Mouse (Mus musculus): ENCODE data around the gene Prkab2. TPM values are rescaled to one million over a fixed set of nuclear protein-coding genes. Genes with fewer than 3 reads are reported as not detected.

Prkab2 gene
- polyA plus RNA-seq, 1 experiment from 2014 or later = 5.2 TPM

DNA sequence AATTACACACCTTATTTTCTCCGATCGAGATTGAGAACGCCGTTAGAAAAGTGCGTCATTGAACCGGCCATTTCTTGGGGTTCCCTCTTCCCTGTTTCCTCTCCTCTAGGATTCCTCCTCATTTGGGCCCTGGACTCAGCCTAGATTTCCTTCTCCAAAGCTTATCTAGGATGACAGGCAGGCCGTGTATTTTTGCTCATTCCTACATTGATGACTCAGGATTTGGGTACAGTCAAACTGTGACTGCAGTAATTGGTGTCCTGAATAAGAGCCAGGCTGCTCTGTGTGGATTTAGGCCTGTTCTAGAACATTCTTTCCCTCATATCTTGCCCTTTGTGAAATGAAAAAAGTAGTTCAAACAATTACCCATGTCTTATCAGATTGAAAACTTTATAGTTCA is 1.8 kb downstream of the Prkab2 start:
- Histone ChIP-seq H3K9ac (ENCODE audit: low read length) (peak overlapping the region; percentile 10; the same call in 1 of the 2 replicates), H3K9me3 (ENCODE audit: control insufficient read depth, low read length) (no peaks in the 10 kb centered on the region), H3K4me2 (ENCODE audit: low read depth, low read length) (no peak overlapping the region; the same call in 1 of the 2 replicates), H3K27ac (ENCODE audit: low read length) (no peak overlapping the region), H3K4me3 (ENCODE audit: low read length) (no peak overlapping the region), H3K27me3 (ENCODE audit: control insufficient read depth, insufficient read depth, low read depth, low read length) (no peaks in the 10 kb centered on the region), H3K4me1 (replicated peaks; ENCODE audit: control insufficient read depth, insufficient read depth, low read length) (peaks cover 3% of the 10 kb centered on the region), H3K36me3 (ENCODE audit: control insufficient read depth, insufficient read depth, low read length) (no peaks in the 10 kb centered on the region)
- WGBS = 84% methylated on average over 7 of the region's 7 CpGs
- no peak for ATAC-seq (ENCODE audit: low read depth)

DNA sequence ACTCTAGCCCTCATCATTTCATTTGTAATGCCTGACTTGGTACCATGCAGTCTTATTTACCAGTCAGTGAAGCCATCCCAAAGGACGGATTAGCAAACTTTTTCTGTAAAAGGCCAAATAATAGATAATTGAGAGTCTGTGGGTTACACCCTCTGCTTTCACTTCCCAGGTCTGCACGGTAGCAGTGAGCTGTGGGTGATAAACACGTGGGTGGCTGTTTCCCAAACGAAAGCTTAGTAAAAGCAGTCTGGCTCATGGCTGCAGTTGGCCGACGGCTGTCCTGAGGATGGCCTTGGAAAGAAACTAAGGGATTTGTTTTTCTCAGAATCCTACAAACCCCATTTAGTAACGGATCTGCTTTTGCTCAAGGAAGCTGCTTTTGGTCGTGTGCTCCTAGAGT is 3.2 kb downstream of the Prkab2 start:
- Histone ChIP-seq H3K9me3 (ENCODE audit: control insufficient read depth, low read length) (no peaks in the 10 kb centered on the region), H3K4me1 (replicated peaks; ENCODE audit: control insufficient read depth, insufficient read depth, low read length) (peaks cover 3% of the 10 kb centered on the region), H3K4me3 (ENCODE audit: low read length) (no peak overlapping the region), H3K27me3 (ENCODE audit: control insufficient read depth, insufficient read depth, low read depth, low read length) (no peaks in the 10 kb centered on the region), H3K27ac (ENCODE audit: low read length) (no peak overlapping the region), H3K4me2 (ENCODE audit: low read depth, low read length) (no peak overlapping the region), H3K36me3 (ENCODE audit: control insufficient read depth, insufficient read depth, low read length) (no peaks in the 10 kb centered on the region), H3K9ac (ENCODE audit: low read length) (no peak overlapping the region)
- ATAC-seq (ENCODE audit: low read depth) = no peak
- 67% methylated on average over 8 of the region's 8 CpGs for WGBS

DNA sequence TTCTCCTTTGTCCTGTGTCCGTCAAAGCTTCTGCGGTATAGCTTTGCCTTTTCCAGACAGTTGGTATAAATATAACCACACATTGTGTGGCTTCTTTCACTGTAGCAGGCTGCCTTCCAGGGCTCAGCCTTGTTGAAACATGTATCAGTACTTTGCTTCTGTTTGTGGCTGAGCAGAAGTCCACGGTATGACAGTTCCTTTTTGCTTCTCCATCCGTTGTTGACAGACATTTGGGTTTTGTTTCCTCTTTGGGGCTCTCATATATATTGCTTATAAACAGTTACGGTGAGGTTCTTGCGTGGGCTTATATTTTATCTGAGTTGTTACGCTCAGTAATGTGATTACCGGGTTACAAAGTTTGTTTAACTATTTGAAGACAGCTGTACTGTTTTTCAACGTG is 7.5 kb downstream of the Prkab2 start:
- 66% methylated on average over 9 of the region's 9 CpGs for WGBS
- Histone ChIP-seq H3K4me3 (ENCODE audit: low read length) (no peak overlapping the region), H3K27ac (ENCODE audit: low read length) (no peak overlapping the region), H3K4me1 (replicated peaks; ENCODE audit: control insufficient read depth, insufficient read depth, low read length) (no peaks in the 10 kb centered on the region), H3K9me3 (ENCODE audit: control insufficient read depth, low read length) (no peaks in the 10 kb centered on the region), H3K27me3 (ENCODE audit: control insufficient read depth, insufficient read depth, low read depth, low read length) (no peaks in the 10 kb centered on the region), H3K4me2 (ENCODE audit: low read depth, low read length) (no peak overlapping the region), H3K9ac (ENCODE audit: low read length) (no peak overlapping the region), H3K36me3 (ENCODE audit: control insufficient read depth, insufficient read depth, low read length) (no peaks in the 10 kb centered on the region)
- no peak for ATAC-seq (ENCODE audit: low read depth)

DNA sequence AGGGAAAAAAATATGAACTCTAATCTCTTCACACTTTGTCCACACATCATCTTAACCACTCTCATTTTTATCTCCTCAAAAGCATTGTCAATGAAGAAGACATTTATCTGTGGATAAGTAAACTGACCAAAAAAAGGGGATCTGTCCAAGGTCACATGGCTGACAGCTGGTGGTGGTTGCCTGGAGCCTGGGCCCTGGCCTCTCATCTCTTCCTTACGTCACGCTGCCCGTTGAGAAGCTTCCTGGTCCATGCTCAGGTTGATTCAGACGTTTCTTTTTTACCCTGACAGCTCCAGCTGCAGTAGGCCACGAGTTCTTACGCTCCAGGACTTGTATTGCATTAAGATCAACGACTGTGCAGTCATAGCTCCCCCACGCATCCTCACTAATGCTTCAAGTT is 8.2 kb downstream of the Prkab2 start:
- ATAC-seq (ENCODE audit: low read depth) = no peak
- no peak overlapping the region for H3K27ac ChIP-seq (ENCODE audit: low read length)
- H3K4me1 ChIP-seq (replicated peaks; ENCODE audit: control insufficient read depth, insufficient read depth, low read length) = no peaks in the 10 kb centered on the region
- H3K9ac ChIP-seq (ENCODE audit: low read length) = no peak overlapping the region
- no peak overlapping the region for H3K4me2 ChIP-seq (ENCODE audit: low read depth, low read length)
- 50% methylated on average over 8 of the region's 8 CpGs for WGBS
- H3K27me3 ChIP-seq (ENCODE audit: control insufficient read depth, insufficient read depth, low read depth, low read length) = no peaks in the 10 kb centered on the region
- H3K4me3 ChIP-seq (ENCODE audit: low read length) = no peak overlapping the region
- no peaks in the 10 kb centered on the region for H3K9me3 ChIP-seq (ENCODE audit: control insufficient read depth, low read length)
- no peaks in the 10 kb centered on the region; the same call in 1 of the 2 replicates for H3K36me3 ChIP-seq (ENCODE audit: control insufficient read depth, insufficient read depth, low read length)

DNA sequence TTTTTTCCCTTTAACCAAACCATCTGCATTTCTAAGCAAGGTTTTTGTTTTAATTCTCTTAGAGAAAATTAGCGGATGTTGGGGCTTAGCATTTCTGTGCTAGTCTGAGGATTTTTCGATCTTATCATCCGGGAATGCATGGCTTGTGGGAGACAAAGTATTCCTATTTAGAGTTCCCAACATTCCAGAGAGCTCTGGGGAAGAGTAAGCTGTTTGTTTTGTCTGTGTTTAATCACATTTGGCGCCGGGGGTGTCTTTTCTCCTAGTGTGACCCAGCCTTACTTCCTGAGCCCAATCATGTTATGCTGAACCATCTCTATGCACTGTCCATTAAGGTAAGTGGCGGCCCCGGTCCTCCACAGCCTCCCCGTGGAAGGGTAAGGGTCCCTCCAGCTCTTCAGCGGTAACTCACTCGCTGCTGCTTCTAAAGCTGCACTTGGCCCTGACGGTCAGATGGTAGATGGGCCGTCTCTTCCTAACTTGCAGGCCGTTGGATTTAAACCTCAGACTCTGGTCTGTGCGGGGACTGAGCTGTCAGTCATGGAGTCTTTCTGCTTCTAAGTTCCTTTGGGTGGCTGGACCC is 9.2 kb downstream of the Prkab2 start:
- 59% methylated on average over 14 of the region's 14 CpGs for WGBS
- no peak overlapping the region for H3K4me3 ChIP-seq (ENCODE audit: low read length)
- no peak overlapping the region for H3K9ac ChIP-seq (ENCODE audit: low read length)
- no peak overlapping the region for H3K4me2 ChIP-seq (ENCODE audit: low read depth, low read length)
- no peak overlapping the region for H3K27ac ChIP-seq (ENCODE audit: low read length)
- no peaks in the 10 kb centered on the region for H3K4me1 ChIP-seq (replicated peaks; ENCODE audit: control insufficient read depth, insufficient read depth, low read length)
- no peaks in the 10 kb centered on the region for H3K9me3 ChIP-seq (ENCODE audit: control insufficient read depth, low read length)
- no peaks in the 10 kb centered on the region for H3K27me3 ChIP-seq (ENCODE audit: control insufficient read depth, insufficient read depth, low read depth, low read length)
- no peaks in the 10 kb centered on the region; the same call in 1 of the 2 replicates for H3K36me3 ChIP-seq (ENCODE audit: control insufficient read depth, insufficient read depth, low read length)
- ATAC-seq (ENCODE audit: low read depth) = no peak

DNA sequence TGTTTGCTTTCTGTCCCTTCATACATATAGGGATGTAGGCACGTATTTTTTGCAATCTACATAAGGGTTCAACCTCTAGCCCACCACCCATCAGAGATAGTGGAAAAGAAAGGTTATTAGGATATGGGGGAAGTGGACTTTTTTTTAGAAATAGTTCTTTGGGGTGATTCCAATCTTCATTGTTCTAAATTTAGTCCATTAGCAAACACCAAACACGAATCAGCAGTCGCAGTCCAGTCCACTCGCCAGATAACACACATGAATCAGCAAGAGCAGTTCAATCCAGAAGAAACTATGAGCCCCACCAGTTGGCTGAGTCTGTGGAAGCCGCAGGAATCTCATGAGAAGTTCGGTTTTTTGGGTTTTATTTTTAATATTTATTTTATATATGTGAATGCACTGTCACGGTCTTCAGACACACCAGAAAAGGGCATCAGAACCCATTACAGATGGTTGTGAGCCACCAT is 16.7 kb downstream of the Prkab2 start, which contains the start of gene Gm17651:
Gene Gm17651, minus strand, starts transcription at position 51 of the 467 bp plus-strand sequence.
- H3K9ac ChIP-seq (ENCODE audit: low read length) = no peak within 1 kb of the TSS
- no peak for ATAC-seq (ENCODE audit: low read depth)
- 81% methylated on average over 7 of the region's 7 CpGs for WGBS
- no peaks in the 10 kb centered on the region for H3K9me3 ChIP-seq (ENCODE audit: control insufficient read depth, low read length)
- H3K27me3 ChIP-seq (ENCODE audit: control insufficient read depth, insufficient read depth, low read depth, low read length) = no peaks in the 10 kb centered on the region
- no peaks in the 10 kb centered on the region for H3K4me1 ChIP-seq (replicated peaks; ENCODE audit: control insufficient read depth, insufficient read depth, low read length)
- no peaks in the 10 kb centered on the region; the same call in 1 of the 2 replicates for H3K36me3 ChIP-seq (ENCODE audit: control insufficient read depth, insufficient read depth, low read length)
- no peak within 1 kb of the TSS for H3K4me3 ChIP-seq (ENCODE audit: low read length)
- H3K27ac ChIP-seq (ENCODE audit: low read length) = no peak within 1 kb of the TSS
- H3K4me2 ChIP-seq (ENCODE audit: low read depth, low read length) = no peak within 1 kb of the TSS

DNA sequence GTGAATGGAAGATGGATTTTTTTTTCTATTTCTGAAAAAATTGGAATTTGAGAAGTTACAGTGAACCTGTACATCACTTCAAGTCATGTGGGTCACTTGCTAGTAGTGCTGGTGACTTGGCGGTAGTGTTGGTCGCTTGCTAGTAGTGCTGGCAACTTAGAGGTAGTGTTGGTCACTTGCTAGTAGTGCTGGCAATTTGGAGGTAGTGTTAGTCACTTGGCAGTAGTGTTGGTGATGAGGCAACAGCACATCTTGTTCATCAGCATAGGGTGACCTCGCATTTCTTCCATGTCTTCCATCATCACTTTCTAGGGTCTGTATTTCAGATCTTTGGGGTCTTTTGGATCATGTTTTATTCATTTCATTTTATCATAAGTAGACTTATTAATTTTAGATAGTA is 18.1 kb downstream of the Prkab2 start:
- no peak for ATAC-seq (ENCODE audit: low read depth)
- Histone ChIP-seq H3K27me3 (ENCODE audit: control insufficient read depth, insufficient read depth, low read depth, low read length) (no peaks in the 10 kb centered on the region), H3K36me3 (ENCODE audit: control insufficient read depth, insufficient read depth, low read length) (no peaks in the 10 kb centered on the region; the same call in 1 of the 2 replicates), H3K4me3 (ENCODE audit: low read length) (no peak overlapping the region), H3K4me2 (ENCODE audit: low read depth, low read length) (no peak overlapping the region), H3K27ac (ENCODE audit: low read length) (no peak overlapping the region), H3K4me1 (replicated peaks; ENCODE audit: control insufficient read depth, insufficient read depth, low read length) (no peaks in the 10 kb centered on the region), H3K9ac (ENCODE audit: low read length) (no peak overlapping the region), H3K9me3 (ENCODE audit: control insufficient read depth, low read length) (no peaks in the 10 kb centered on the region)
- 90% methylated on average over 3 of the region's 3 CpGs for WGBS

DNA sequence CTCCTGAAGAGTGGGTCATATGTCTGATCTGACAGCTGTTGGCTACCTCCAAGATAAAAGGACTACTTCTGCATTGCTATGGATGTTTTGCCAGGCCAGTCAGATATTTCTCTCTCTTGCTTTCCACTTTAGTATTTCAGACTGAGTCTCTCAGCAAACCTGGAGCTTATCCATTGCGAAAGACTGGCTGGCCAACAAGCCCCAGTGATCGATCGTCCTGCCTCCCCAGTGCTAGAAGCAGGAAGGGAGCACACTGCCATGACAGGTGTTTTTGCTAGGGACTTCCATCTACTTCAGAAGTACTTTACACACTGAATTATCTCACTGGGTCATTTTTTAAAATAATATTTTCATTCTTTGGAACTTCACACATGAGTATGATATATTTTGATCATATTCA is 20.4 kb downstream of the Prkab2 start:
- H3K27me3 ChIP-seq (ENCODE audit: control insufficient read depth, insufficient read depth, low read depth, low read length) = no peaks in the 10 kb centered on the region
- H3K4me2 ChIP-seq (ENCODE audit: low read depth, low read length) = no peak overlapping the region
- peaks cover 13% of the 10 kb centered on the region for H3K4me1 ChIP-seq (replicated peaks; ENCODE audit: control insufficient read depth, insufficient read depth, low read length)
- no peak overlapping the region for H3K9ac ChIP-seq (ENCODE audit: low read length)
- ATAC-seq (ENCODE audit: low read depth) = no peak
- 84% methylated on average over 3 of the region's 3 CpGs for WGBS
- no peaks in the 10 kb centered on the region for H3K36me3 ChIP-seq (ENCODE audit: control insufficient read depth, insufficient read depth, low read length)
- H3K27ac ChIP-seq (ENCODE audit: low read length) = no peak overlapping the region
- no peak overlapping the region for H3K4me3 ChIP-seq (ENCODE audit: low read length)
- H3K9me3 ChIP-seq (ENCODE audit: control insufficient read depth, low read length) = no peaks in the 10 kb centered on the region

DNA sequence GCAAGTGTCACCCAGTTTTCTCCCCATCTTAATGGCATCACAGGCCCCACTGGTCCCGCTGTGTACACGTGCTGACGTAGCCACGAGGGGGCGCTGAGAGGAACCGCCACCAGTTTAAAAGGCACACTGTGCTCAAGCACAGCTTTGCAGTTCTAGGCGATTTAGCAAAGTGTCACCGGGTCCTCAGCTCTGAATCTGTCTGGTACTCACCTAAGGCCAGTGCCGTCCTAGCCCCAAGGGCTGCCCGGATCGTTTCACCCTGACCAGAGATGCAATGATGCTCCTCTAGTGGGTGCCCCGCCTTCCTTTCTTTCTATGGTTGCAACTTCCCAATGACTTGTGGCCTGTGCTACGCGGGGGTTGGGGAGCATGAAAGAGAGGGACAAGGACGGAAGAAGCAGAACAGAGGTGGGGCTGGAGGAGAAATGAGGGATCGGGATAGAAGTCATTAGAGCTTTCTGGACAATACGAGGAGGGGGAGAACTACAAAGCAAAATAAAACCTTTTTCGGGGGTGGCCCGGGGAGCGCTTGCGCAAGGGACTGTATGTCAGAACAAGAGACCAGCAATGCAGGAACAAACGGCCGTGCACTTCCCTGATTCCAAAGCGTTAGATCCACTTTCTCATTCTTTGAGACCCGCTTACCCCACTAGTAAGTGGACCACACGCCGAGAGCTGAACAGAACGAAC is 22.8 kb downstream of the Prkab2 start:
- Histone ChIP-seq H3K27me3 (ENCODE audit: control insufficient read depth, insufficient read depth, low read depth, low read length) (no peaks in the 10 kb centered on the region), H3K4me2 (ENCODE audit: low read depth, low read length) (peak overlapping the region; percentile 77), H3K9ac (ENCODE audit: low read length) (peak overlapping the region; percentile 58), H3K4me1 (replicated peaks; ENCODE audit: control insufficient read depth, insufficient read depth, low read length) (peaks cover 13% of the 10 kb centered on the region), H3K36me3 (ENCODE audit: control insufficient read depth, insufficient read depth, low read length) (no peaks in the 10 kb centered on the region), H3K9me3 (ENCODE audit: control insufficient read depth, low read length) (no peaks in the 10 kb centered on the region), H3K27ac (ENCODE audit: low read length) (no peak overlapping the region), H3K4me3 (ENCODE audit: low read length) (peak overlapping the region; percentile 50)
- 3% methylated on average over 28 of the region's 28 CpGs for WGBS
- peak; percentile 77 for ATAC-seq (ENCODE audit: low read depth)

Data from lung, embryonic 16.5 days (tissue).